ENCODE assay signal across 34 mouse cellular contexts in genomic region chr5:138785986-138786515, GRCm38 (mm10). TPM values are rescaled to one million over a fixed set of nuclear protein-coding genes. Genes with fewer than 3 reads are reported as not detected.
DNase-seq lines count a peak whose midpoint lies in the region; ATAC-seq and TF ChIP-seq lines count a peak whose summit lies in the region.
"Had no signal": no experiment of that assay in that cellular context is flagged by ENCODE, and none has a peak within 500 bp of the region (broad histone marks: within the 10 kb centered on the region; RNA-seq: fewer than 3 reads in every experiment).

No protein-coding gene starts in this region.

- WGBS in kidney, adult 2 months: 55% methylated on average over 3 of the region's 3 CpGs
- WGBS in kidney, embryonic 16.5 days: 59% methylated on average over 3 of the region's 3 CpGs
- 85% methylated on average over 3 of the region's 3 CpGs for WGBS in intestine, embryonic 16.5 days

- no peaks in the 10 kb centered on the region for H3K36me3 ChIP-seq in kidney, adult 2 months (ENCODE audit: control insufficient read depth, insufficient read depth, low read length)
- no peaks in the 10 kb centered on the region for H3K36me3 ChIP-seq in kidney, embryonic 16.5 days (ENCODE audit: insufficient read depth, low read length)
- H3K36me3 ChIP-seq in intestine, embryonic 16.5 days (ENCODE audit: control insufficient read depth, insufficient read depth, low read length): no peaks in the 10 kb centered on the region
- H3K36me3 ChIP-seq: embryonic facial prominence, embryonic 12.5 days; heart, embryonic 12.5 days; limb, embryonic 13.5 days; lung, embryonic 15.5 days; neural tube, embryonic 12.5 days had no signal

- TF ChIP-seq CTCF in kidney, adult 2 months (conservative IDR thresholded peaks at IDR 0.05; ENCODE audit: insufficient read depth, insufficient read length, low read depth, low read length): no peak

- no peak overlapping the region for H3K4me2 ChIP-seq in kidney, embryonic 16.5 days (replicated peaks; ENCODE audit: low read depth, low read length)
- H3K4me2 ChIP-seq in intestine, embryonic 16.5 days (ENCODE audit: low read depth, low read length): no peak overlapping the region
- H3K4me2 ChIP-seq: embryonic facial prominence, embryonic 12.5 days; heart, embryonic 12.5 days; hindbrain, embryonic 14.5 days; limb, embryonic 13.5 days; liver, embryonic 11.5 days; lung, embryonic 15.5 days; neural tube, embryonic 12.5 days had no signal

- peak; percentile 43; the same call in 1 of the 2 replicates for ATAC-seq in kidney, embryonic 16.5 days (ENCODE audit: low FRiP score, low TSS enrichment)
- no peak for ATAC-seq in intestine, embryonic 16.5 days
- ATAC-seq: CD4-positive, CD25-positive, alpha-beta regulatory T cell, adult 4 months; forebrain, postnatal 0 days had no signal

- no peaks in the 10 kb centered on the region for H3K9me3 ChIP-seq in kidney, embryonic 16.5 days (ENCODE audit: low read length)
- H3K9me3 ChIP-seq in intestine, embryonic 16.5 days (ENCODE audit: control insufficient read depth, low read length): no peaks in the 10 kb centered on the region
- H3K9me3 ChIP-seq: embryonic facial prominence, embryonic 12.5 days; heart, embryonic 12.5 days; limb, embryonic 13.5 days; lung, embryonic 15.5 days; midbrain, embryonic 10.5 days; neural tube, embryonic 12.5 days had no signal

- peak; percentile 39 for DNase-seq in kidney, adult 11 months
- DNase-seq in kidney, adult 2 months: peak; percentile 44
- DNase-seq in kidney, postnatal 36 days: peak; percentile 19 to 32
- DNase-seq in frontal cortex, postnatal 10 days (ENCODE audit: low spot score in 2 of 2): no peak
- DNase-seq in thymus, postnatal 10 days (ENCODE audit: low spot score in 2 of 2): no peak
- DNase-seq: adrenal gland, postnatal 14 days; cerebellum, adult 11 months; cerebellum, adult 9-10 months; cerebellum, postnatal 36 days; forebrain, postnatal 0 days; gastrocnemius, postnatal 25 days; heart, adult 18-20 months; heart, postnatal 4 days; layer of hippocampus, adult 9-11 months; right cerebral cortex, postnatal 4 days; thymus, adult 18-20 months; thymus, postnatal 4 days had no signal

- 0 out of 2 replicates have a peak overlapping the region, but pooled peaks have one; percentile 10 for H3K27ac ChIP-seq in kidney, adult 2 months (ENCODE audit: insufficient read depth, low read depth, low read length)
- peak overlapping the region; percentile 70 for H3K27ac ChIP-seq in kidney, embryonic 16.5 days (ENCODE audit: low read length)
- no peak overlapping the region for H3K27ac ChIP-seq in intestine, embryonic 16.5 days (ENCODE audit: low read length)
- H3K27ac ChIP-seq: embryonic facial prominence, embryonic 12.5 days; hindbrain, embryonic 14.5 days; limb, embryonic 13.5 days; lung, embryonic 15.5 days; midbrain, embryonic 10.5 days; neural tube, embryonic 12.5 days; stomach, postnatal 0 days had no signal

- H3K9ac ChIP-seq in kidney, embryonic 16.5 days (replicated peaks; ENCODE audit: low read length): no peak overlapping the region
- H3K9ac ChIP-seq in intestine, embryonic 16.5 days (ENCODE audit: low read depth, low read length): no peak overlapping the region
- H3K9ac ChIP-seq: embryonic facial prominence, embryonic 12.5 days; forebrain, postnatal 0 days; heart, embryonic 12.5 days; hindbrain, embryonic 14.5 days; limb, embryonic 13.5 days; lung, embryonic 15.5 days; neural tube, embryonic 12.5 days had no signal

- no peaks in the 10 kb centered on the region for H3K27me3 ChIP-seq in kidney, adult 2 months (replicated peaks; ENCODE audit: control insufficient read depth, insufficient read depth, low read length)
- no peaks in the 10 kb centered on the region for H3K27me3 ChIP-seq in kidney, embryonic 16.5 days (ENCODE audit: insufficient read depth, low read length)
- H3K27me3 ChIP-seq in intestine, embryonic 16.5 days (replicated peaks; ENCODE audit: control insufficient read depth, insufficient read depth, low read length): no peaks in the 10 kb centered on the region
- H3K27me3 ChIP-seq: embryonic facial prominence, embryonic 12.5 days; limb, embryonic 13.5 days; lung, embryonic 15.5 days; neural tube, embryonic 12.5 days had no signal

- no peak for TF ChIP-seq POLR2A in kidney, adult 2 months (IDR thresholded peaks at IDR 0.05; ENCODE audit: low read depth, low read length)

- H3K4me1 ChIP-seq in kidney, adult 2 months (ENCODE audit: control insufficient read depth, insufficient read depth, low read length): peaks cover 31% of the 10 kb centered on the region
- peaks cover 22% of the 10 kb centered on the region for H3K4me1 ChIP-seq in kidney, embryonic 16.5 days (ENCODE audit: insufficient read depth, low read length)
- H3K4me1 ChIP-seq in intestine, embryonic 16.5 days (ENCODE audit: control insufficient read depth, insufficient read depth, low read length): peaks cover 2% of the 10 kb centered on the region; the same call in 1 of the 2 replicates
- H3K4me1 ChIP-seq: lung, embryonic 15.5 days; neural tube, embryonic 12.5 days had no signal

- H3K4me3 ChIP-seq in kidney, adult 2 months (ENCODE audit: insufficient read depth, low read depth, low read length): no peak overlapping the region
- H3K4me3 ChIP-seq in kidney, embryonic 16.5 days (ENCODE audit: low read length): no peak overlapping the region
- H3K4me3 ChIP-seq in intestine, embryonic 16.5 days (ENCODE audit: low read length): no peak overlapping the region
- H3K4me3 ChIP-seq: embryonic facial prominence, embryonic 12.5 days; erythroblast, embryonic 14.5 days; heart, embryonic 12.5 days; limb, embryonic 13.5 days; lung, embryonic 15.5 days; midbrain, embryonic 10.5 days; myocyte; neural tube, embryonic 12.5 days had no signal

RNA-seq across cellular contexts. Expression of gene Fam20c, which starts 31.7 kb away (rescaled TPM):
- 49.5 and 65.6 TPM in 2 replicates for polyA plus RNA-seq in kidney, adult 2 months (2012; rRNA removed)
- polyA plus RNA-seq in kidney, embryonic 16.5 days (2015; fragmentation: Nextera tagmentation; extraction: Ambion mirVana): 18.2 and 20.8 TPM in 2 replicates
- 3.4 and 3.6 TPM in 2 replicates for polyA plus RNA-seq in intestine, embryonic 16.5 days (2015; fragmentation: Nextera tagmentation; extraction: Ambion mirVana)
- polyA plus RNA-seq: CD4-positive, CD25-positive, alpha-beta regulatory T cell, adult 4 months had no signal

RNA-seq across cellular contexts. Expression of gene Gm5294, which starts 33.8 kb away (rescaled TPM):
- 0.14 and 0.16 TPM in 2 replicates for polyA plus RNA-seq in kidney, adult 2 months (2012; rRNA removed)
- polyA plus RNA-seq in kidney, embryonic 16.5 days (2015; fragmentation: Nextera tagmentation; extraction: Ambion mirVana): not detected in 2 replicates
- polyA plus RNA-seq in intestine, embryonic 16.5 days (2015; fragmentation: Nextera tagmentation; extraction: Ambion mirVana): not detected in 2 replicates
- polyA plus RNA-seq: CD4-positive, CD25-positive, alpha-beta regulatory T cell, adult 4 months; erythroblast, embryonic 14.5 days; forebrain, embryonic 11.5 days; forebrain, postnatal 0 days; heart, embryonic 12.5 days; limb, embryonic 13.5 days; liver, embryonic 11.5 days; liver, embryonic 16.5 days; lung, embryonic 15.5 days; midbrain, embryonic 10.5 days; myocyte; neural tube, embryonic 12.5 days; spleen, adult 2 months; stomach, postnatal 0 days had no signal

Comparison
In these comparisons a context has a peak if more than half of its experiments do, and no peak if none do; other contexts are left out.
1. DNase-seq: peak in kidney, adult 11 months (single experiment), kidney, adult 2 months (single experiment) and kidney, postnatal 36 days (2 of 2); none in frontal cortex, postnatal 10 days (0 of 2) and thymus, postnatal 10 days (0 of 2).